Mouse (Mus musculus) layer of hippocampus, postnatal 14 days (tissue): ENCODE measurements around the gene Gab3. TPM values are rescaled to one million over a fixed set of nuclear protein-coding genes. Genes with fewer than 3 reads are reported as not detected.
A peak's percentile ranks its signal among the peaks of the same experiment; 100 is the strongest.
"Not testable (repeated sequence)": the region's sequence is repeated elsewhere in the genome, so short reads cannot be mapped to it uniquely, and the experiment has no call there.

Experiments
- DNase-seq, 2 experiments: peaks; one replicate each; pipeline ENCODE4 v3.0.0; 2021 to 2022; ENCODE audit warnings: low spot score in 2 of 2, mixed read lengths in 1 of 2
- total RNA-seq, 2 experiments: library from RNA; stranded (reverse); gene quantifications; 2 replicates each; pipeline ENCODE4 v1.2.3; 2021

The Gab3 gene
- total RNA-seq, 2 experiments from 2014 or later, result 1.9 to 2.8 TPM

GRCm38 (mm10) chrX:75035162-75035561 is 50.1 kb downstream of the Gab3 start:
- no peak for DNase-seq

- DNase-seq, result not testable (repeated sequence)
These were observed 51.2 kb downstream of the Gab3 start for GRCm38 (mm10) chrX:75034054-75034453.

- DNase-seq, result no peak
These were observed 101.5 kb downstream of the Gab3 start for GRCm38 (mm10) chrX:74983734-74984133.

GRCm38 (mm10) chrX:74962899-74963298 is 122.4 kb downstream of the Gab3 start:
- DNase-seq, result peak in 1 of 2 experiments; percentile 8

- DNase-seq, result not testable (repeated sequence)
These were observed 126.1 kb downstream of the Gab3 start for GRCm38 (mm10) chrX:74959161-74959560.

Other genes starting within 250 kb of the Gab3 start
- under 1 TPM; 0.21 to 0.62 TPM for gene Gm5936, start 248.3 kb downstream of the Gab3 start, total RNA-seq
- 10 to 100 TPM; 24.0 to 26.2 TPM for gene Dkc1, start 10.4 kb upstream of the Gab3 start, total RNA-seq
- 10 to 100 TPM; 27.4 to 30.0 TPM for gene Mpp1, start 45.6 kb upstream of the Gab3 start, total RNA-seq
- not detected for gene Smim9, start 78.3 kb upstream of the Gab3 start, total RNA-seq